Mouse (Mus musculus) neural tube, embryonic 12.5 days (tissue): Measurements from ENCODE around the gene Ptpre. TPM values are rescaled to one million over a fixed set of nuclear protein-coding genes. Genes with fewer than 3 reads are reported as not detected.

Source experiments
- ATAC-seq: fragments of 200-750 bp; cut with Nextera tagmentation; 2 replicates; pipeline ENCODE4 v1.8.0; 2017; ENCODE audit warnings: low read depth, mild to moderate bottlenecking, moderate TSS enrichment, moderate library complexity; ENCODE audit not compliant: low FRiP score
- H3K27ac ChIP-seq: fragments of 300-500 bp; sonication (generic); 2 replicates; pipeline ENCODE4 v1.5.1; 2016
- H3K27me3 ChIP-seq: fragments of 300-500 bp; sonication (generic); replicated peaks from 2 replicates; pipeline ENCODE4 v1.6.1; 2016; ENCODE audit warnings: mild to moderate bottlenecking
- H3K36me3 ChIP-seq: fragments of 300-500 bp; sonication (generic); 2 replicates; pipeline ENCODE4 v1.6.1; 2016; ENCODE audit warnings: mild to moderate bottlenecking
- H3K4me1 ChIP-seq: fragments of 300-500 bp; sonication (generic); 2 replicates; pipeline ENCODE4 v1.6.1; 2016
- H3K4me2 ChIP-seq: fragments of 300-500 bp; sonication (generic); replicated peaks from 2 replicates; pipeline ENCODE4 v1.6.1; 2016; ENCODE audit warnings: mild to moderate bottlenecking
- H3K4me3 ChIP-seq: fragments of 300-500 bp; sonication (generic); 2 replicates; pipeline ENCODE4 v1.5.1; 2016
- H3K9ac ChIP-seq: fragments of 300-500 bp; sonication (generic); 2 replicates; pipeline ENCODE4 v1.6.1; 2016; ENCODE audit warnings: mild to moderate bottlenecking
- H3K9me3 ChIP-seq: fragments of 300-500 bp; sonication (generic); 2 replicates; pipeline ENCODE4 v1.6.1; 2016; ENCODE audit warnings: mild to moderate bottlenecking
- WGBS: fragments of 180-500 bp; shearing (Covaris S2); methylation state at CpG from one replicate; pipeline ENCODE4 v1.1.7; 2016; 5-methylcytosine and 5-hydroxymethylcytosine counted together
- polyA plus RNA-seq: library from polyadenylated mRNA; unstranded; fragments of >200 nt; fragmentation: Nextera tagmentation; extraction: Ambion mirVana; gene quantifications from 2 replicates; pipeline ENCODE4 v1.2.1, GENCODE M21; 2016

The Ptpre gene
- polyA plus RNA-seq, 1 experiment from 2014 or later, result 2.3 TPM

GRCm38 (mm10) chr7:135586402-135586801 is 49.1 kb downstream of the Ptpre start:
- 45% methylated on average over 4 of the region's 4 CpGs for WGBS
- no peaks in the 10 kb centered on the region for H3K27me3 ChIP-seq
- no peak for ATAC-seq

GRCm38 (mm10) chr7:135587821-135588575 is 50.7 kb downstream of the Ptpre start:
- Histone ChIP-seq H3K4me1 (0 out of 2 replicates have a peak, but pooled peaks cover 5% of the 10 kb centered on the region), H3K9me3 (no peaks in the 10 kb centered on the region), H3K9ac (no peak overlapping the region), H3K4me2 (no peak overlapping the region), H3K27ac (no peak overlapping the region), H3K4me3 (no peak overlapping the region), H3K36me3 (no peaks in the 10 kb centered on the region), H3K27me3 (no peaks in the 10 kb centered on the region)
- 62% methylated on average over 2 of the region's 2 CpGs for WGBS
- ATAC-seq, result no peak

More at GRCm38 (mm10) chr7:135586402-135586801, 49.1 kb downstream of the Ptpre start:
- Histone ChIP-seq H3K4me2 (no peak overlapping the region), H3K4me3 (no peak overlapping the region), H3K9me3 (no peaks in the 10 kb centered on the region), H3K27ac (no peak overlapping the region), H3K9ac (no peak overlapping the region), H3K4me1 (0 out of 2 replicates have a peak, but pooled peaks cover 5% of the 10 kb centered on the region), H3K36me3 (no peaks in the 10 kb centered on the region)

DNA sequence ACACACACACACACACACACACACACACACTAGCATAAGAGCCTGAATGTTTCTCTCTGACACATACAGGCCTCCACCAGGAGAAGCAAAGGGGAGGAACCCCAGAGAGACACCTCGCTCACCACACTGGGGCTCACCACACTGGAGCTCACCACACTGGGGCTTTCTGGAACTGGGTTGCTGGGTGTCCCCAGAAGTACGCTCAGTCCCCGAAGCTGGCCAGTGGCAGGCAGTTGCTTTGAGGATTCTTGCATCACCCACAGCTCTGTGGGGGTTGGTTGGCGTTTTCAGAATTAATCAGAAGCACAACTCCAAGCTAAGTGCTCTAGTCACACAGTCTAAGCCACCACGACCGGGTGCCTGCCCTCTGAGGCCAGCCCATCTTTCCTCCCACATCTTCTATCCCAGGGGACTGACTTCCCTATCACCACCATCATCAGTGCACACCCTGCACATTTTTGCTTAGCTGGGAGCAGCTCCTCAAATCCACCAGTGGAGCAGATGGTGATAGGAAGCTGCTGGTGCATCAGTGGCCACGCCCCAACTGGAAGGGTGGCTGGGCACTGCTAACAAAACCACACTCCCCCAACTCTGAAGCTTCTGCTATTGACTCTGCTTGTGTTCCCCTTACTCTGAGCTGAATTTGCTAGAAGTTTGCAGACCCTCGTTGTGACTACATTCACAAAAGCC is 51.5 kb downstream of the Ptpre start:
- Histone ChIP-seq H3K27ac (no peak overlapping the region), H3K4me1 (0 out of 2 replicates have a peak, but pooled peaks cover 5% of the 10 kb centered on the region), H3K4me2 (no peak overlapping the region), H3K27me3 (no peaks in the 10 kb centered on the region), H3K4me3 (no peak overlapping the region), H3K36me3 (no peaks in the 10 kb centered on the region), H3K9me3 (no peaks in the 10 kb centered on the region), H3K9ac (no peak overlapping the region)
- 84% methylated on average over 8 of the region's 8 CpGs for whole genome bisulfite sequencing
- ATAC-seq, result no peak

DNA sequence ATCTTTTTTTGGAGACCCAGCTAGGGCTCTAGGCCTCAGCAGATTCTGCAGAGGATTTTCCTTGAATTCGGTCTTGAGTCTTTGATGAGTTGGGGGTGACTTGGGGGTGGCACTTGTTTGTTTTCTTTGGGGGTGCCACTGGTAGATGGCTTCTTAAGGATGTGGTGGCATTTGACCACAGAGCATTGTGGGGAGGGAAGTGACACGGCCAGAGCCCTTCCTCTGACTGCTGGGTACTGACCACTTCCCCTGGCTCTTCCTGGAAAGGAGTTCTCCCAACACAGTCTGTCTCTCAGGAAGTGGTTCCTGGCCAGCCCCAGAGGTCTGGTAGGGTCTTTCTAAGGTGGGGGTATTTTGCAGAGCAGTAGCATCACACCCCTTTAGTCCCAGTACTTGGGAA is 54.2 kb downstream of the Ptpre start:
- no peak overlapping the region for H3K4me3 ChIP-seq
- no peak overlapping the region for H3K27ac ChIP-seq
- no peaks in the 10 kb centered on the region for H3K27me3 ChIP-seq
- H3K4me2 ChIP-seq, result no peak overlapping the region
- WGBS, result 89% methylated on average over 2 of the region's 2 CpGs
- no peaks in the 10 kb centered on the region for H3K9me3 ChIP-seq
- no peak overlapping the region for H3K9ac ChIP-seq
- H3K36me3 ChIP-seq, result no peaks in the 10 kb centered on the region
- peaks cover 21% of the 10 kb centered on the region for H3K4me1 ChIP-seq
- no peak for ATAC-seq

DNA sequence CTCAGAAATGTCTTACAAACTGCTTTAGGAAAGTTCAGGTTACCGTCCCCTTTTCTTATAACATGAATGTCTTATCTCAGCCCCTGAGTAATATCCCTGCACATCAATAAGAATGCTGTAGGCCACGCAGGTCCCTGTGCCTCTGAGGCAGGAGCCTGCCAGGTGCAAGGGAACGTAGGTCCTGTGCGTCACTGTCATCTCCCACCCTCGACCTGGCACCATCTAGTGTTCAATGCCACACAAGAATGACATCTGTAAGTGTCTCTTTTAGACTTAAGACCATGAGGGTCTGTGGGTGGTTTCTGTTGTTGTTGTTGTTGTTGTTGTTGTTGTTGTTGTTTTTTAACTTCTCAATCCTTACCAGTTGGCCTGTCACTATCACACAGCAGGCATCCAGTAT is 56.0 kb downstream of the Ptpre start:
- peaks cover 31% of the 10 kb centered on the region for H3K4me1 ChIP-seq
- H3K9me3 ChIP-seq, result no peaks in the 10 kb centered on the region
- H3K27ac ChIP-seq, result no peak overlapping the region
- H3K27me3 ChIP-seq, result no peaks in the 10 kb centered on the region
- H3K4me3 ChIP-seq, result no peak overlapping the region
- no peak overlapping the region for H3K9ac ChIP-seq
- no peak overlapping the region for H3K4me2 ChIP-seq
- WGBS, result 78% methylated on average over 5 of the region's 5 CpGs
- H3K36me3 ChIP-seq, result no peaks in the 10 kb centered on the region
- no peak for ATAC-seq

GRCm38 (mm10) chr7:135593825-135594224 is 56.5 kb downstream of the Ptpre start:
- H3K4me3 ChIP-seq, result no peak overlapping the region
- H3K36me3 ChIP-seq, result no peaks in the 10 kb centered on the region
- no peak for ATAC-seq
- H3K4me2 ChIP-seq, result no peak overlapping the region
- H3K27me3 ChIP-seq, result no peaks in the 10 kb centered on the region
- 91% methylated on average over 3 of the region's 3 CpGs for WGBS
- no peaks in the 10 kb centered on the region for H3K9me3 ChIP-seq
- no peak overlapping the region for H3K9ac ChIP-seq
- peaks cover 31% of the 10 kb centered on the region for H3K4me1 ChIP-seq
- H3K27ac ChIP-seq, result no peak overlapping the region

DNA sequence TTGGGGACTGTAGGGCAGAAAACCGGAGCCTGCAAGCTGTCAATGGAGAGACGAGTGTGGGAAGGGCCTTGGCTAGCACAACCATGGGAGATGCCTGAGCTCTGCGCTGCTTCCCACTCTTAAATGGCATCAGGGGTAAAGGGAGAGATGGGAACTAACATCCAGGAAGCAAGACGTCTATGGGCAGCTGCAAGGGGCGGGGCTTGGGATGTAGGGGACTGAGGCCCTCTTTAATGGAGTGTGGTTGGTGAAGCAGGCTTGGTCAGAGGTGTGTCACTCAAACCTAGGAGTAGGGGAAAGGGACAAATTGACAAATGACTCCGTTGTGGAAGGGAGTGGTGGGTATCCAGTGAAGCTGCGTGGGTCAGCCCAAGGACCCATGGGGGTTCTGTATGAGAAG is 57.4 kb downstream of the Ptpre start:
- no peak overlapping the region for H3K4me2 ChIP-seq
- no peak overlapping the region for H3K4me3 ChIP-seq
- H3K27ac ChIP-seq, result no peak overlapping the region
- 66% methylated on average over 7 of the region's 7 CpGs for WGBS
- no peaks in the 10 kb centered on the region for H3K36me3 ChIP-seq
- peaks cover 31% of the 10 kb centered on the region for H3K4me1 ChIP-seq
- ATAC-seq, result no peak
- no peak overlapping the region for H3K9ac ChIP-seq
- no peaks in the 10 kb centered on the region for H3K27me3 ChIP-seq
- H3K9me3 ChIP-seq, result no peaks in the 10 kb centered on the region

DNA sequence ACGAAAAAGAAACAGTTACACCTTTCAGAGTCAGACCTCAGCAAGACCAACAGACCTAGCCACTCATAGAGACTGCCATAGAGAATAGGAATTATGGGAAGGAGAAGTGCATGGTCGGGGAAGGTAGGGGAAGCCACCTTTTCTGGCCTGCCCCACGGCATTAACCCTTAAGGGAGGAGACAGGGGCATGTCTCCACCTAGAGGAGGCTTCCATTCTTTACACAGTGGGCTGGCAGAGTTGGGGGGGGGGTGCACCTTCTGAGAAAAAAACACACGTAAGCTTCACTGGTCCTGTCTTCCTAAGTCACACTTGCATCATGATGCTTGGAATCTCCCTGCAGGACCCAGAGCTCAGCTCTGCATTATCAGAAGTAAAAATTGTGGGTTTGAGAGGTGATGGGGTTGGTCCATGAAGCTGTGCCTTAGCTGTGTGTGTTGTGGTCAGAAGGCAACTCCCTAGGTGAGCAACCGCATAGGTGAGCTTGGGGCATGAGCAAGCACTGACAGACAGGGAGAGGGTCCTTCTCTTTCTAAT is 58.4 kb downstream of the Ptpre start:
- Histone ChIP-seq H3K4me2 (no peak overlapping the region; the same call in 1 of the 2 replicates), H3K4me1 (peaks cover 31% of the 10 kb centered on the region), H3K27me3 (no peaks in the 10 kb centered on the region), H3K9me3 (no peaks in the 10 kb centered on the region), H3K27ac (no peak overlapping the region), H3K9ac (no peak overlapping the region), H3K36me3 (no peaks in the 10 kb centered on the region), H3K4me3 (no peak overlapping the region)
- no peak for ATAC-seq
- WGBS, result 40% methylated on average over 5 of the region's 5 CpGs

DNA sequence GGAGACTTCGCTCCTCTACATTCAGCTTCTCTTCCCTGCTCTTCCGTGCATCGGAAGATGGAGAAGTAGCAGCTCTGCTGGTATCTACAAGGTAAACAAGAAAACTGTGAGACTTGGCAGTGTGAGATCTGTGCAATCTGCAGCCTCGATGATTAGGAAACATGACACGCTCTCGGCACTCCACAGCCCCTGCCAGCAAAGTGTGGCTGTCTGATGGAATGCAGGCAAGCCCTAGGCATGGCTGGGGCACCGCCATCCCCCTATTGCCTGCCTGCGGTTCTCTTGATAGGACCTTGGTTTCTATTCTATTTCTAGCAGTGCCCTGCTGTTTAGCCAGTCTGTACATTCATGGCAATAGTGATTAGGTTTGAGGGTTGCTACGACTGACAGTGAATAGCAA is 59.7 kb downstream of the Ptpre start:
- Histone ChIP-seq H3K9me3 (no peaks in the 10 kb centered on the region), H3K36me3 (no peaks in the 10 kb centered on the region), H3K27ac (no peak overlapping the region), H3K27me3 (no peaks in the 10 kb centered on the region), H3K4me3 (no peak overlapping the region), H3K9ac (no peak overlapping the region), H3K4me2 (no peak overlapping the region), H3K4me1 (peaks cover 31% of the 10 kb centered on the region)
- ATAC-seq, result no peak
- WGBS, result 65% methylated on average over 9 of the region's 9 CpGs

DNA sequence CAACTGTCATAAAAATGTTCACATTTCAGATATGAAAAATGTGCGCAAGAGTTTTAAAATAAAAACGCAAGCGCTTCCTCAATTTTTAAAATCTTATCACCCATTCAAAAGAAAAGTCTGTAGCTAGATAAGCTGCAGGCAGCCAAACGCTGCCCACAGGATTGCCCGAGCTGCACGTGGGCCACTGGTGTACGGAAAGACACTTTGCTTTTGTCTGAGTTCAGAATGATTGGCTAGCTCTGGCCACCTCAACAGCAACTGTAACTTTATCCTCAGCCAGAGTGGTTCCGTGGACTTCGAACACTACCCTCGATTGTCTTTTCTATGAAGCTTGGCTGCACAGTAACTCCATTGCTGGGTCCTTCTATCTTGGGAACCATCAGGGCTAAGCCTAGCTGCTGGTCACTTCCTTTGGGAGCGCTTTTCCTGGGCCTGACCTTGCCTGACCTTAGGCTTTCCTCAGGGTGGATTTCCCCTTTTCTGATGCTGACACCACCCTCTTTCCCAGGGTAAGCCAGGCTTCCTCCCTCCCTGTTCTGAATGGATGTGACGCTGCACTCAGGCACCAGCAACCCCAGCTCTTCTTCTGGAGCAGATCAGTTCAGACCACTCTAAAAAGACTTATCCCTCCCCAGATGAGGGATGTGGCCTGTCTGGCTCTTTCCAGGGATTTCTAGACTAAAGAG is 60.5 kb downstream of the Ptpre start:
- WGBS, result 70% methylated on average over 12 of the region's 12 CpGs
- H3K4me2 ChIP-seq, result no peak overlapping the region
- no peak overlapping the region for H3K27ac ChIP-seq
- H3K9ac ChIP-seq, result no peak overlapping the region
- H3K4me3 ChIP-seq, result no peak overlapping the region
- no peak for ATAC-seq
- no peaks in the 10 kb centered on the region for H3K27me3 ChIP-seq
- H3K4me1 ChIP-seq, result peaks cover 31% of the 10 kb centered on the region
- H3K36me3 ChIP-seq, result no peaks in the 10 kb centered on the region
- no peaks in the 10 kb centered on the region for H3K9me3 ChIP-seq

DNA sequence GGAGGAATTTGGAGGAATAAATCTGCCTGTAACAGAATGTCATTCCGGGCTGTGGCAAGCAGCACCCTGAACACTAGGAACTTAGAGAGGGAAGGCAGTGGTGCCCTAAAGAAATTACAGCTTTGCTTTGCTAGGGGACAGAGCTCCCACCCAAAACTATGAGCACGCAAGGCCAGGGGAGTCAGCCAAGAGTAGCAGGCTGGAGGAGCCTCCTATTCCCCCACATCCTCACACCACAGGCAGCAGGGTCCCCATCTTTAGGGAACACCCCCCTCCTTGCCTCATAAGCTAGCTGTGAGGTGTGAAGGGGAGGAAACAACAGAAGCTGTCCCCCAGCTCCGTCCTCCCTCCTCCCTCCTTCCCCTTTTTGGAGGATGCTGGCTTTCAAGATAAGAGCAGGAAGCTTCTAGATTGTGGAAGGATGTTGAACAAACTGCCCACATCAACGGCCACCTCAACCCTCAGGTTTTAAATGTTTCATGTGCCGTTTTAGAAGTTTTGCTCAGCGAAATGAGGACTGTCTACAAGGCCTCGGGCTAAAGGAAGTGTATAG is 61.1 kb downstream of the Ptpre start:
- Histone ChIP-seq H3K36me3 (no peaks in the 10 kb centered on the region), H3K4me1 (peaks cover 35% of the 10 kb centered on the region), H3K9me3 (no peaks in the 10 kb centered on the region), H3K4me3 (no peak overlapping the region), H3K9ac (no peak overlapping the region), H3K4me2 (no peak overlapping the region), H3K27ac (no peak overlapping the region), H3K27me3 (no peaks in the 10 kb centered on the region)
- 67% methylated on average over 7 of the region's 7 CpGs for WGBS
- ATAC-seq, result no peak

DNA sequence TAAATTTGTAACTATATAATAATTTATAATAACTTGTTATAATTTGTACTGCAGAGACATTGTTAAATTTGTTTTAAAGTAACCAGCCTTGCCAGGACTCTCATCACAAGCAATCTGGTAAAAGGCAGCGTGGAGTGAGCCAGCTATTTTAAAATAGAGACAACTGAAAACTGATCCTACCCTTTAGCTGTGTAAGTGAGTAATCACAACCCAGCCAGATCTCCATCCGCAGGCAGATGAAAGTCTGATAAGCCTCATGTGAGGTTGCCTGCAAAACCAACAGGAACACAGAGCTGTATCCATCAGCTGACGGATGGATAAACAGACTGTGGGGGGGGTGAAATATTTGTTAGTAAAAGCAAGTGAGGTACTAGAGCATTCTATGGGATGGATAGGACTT is 62.8 kb downstream of the Ptpre start:
- H3K36me3 ChIP-seq, result no peaks in the 10 kb centered on the region
- peaks cover 30% of the 10 kb centered on the region for H3K4me1 ChIP-seq
- no peak overlapping the region for H3K4me2 ChIP-seq
- no peak overlapping the region for H3K9ac ChIP-seq
- no peak for ATAC-seq
- no peaks in the 10 kb centered on the region for H3K27me3 ChIP-seq
- no peaks in the 10 kb centered on the region for H3K9me3 ChIP-seq
- no peak overlapping the region for H3K4me3 ChIP-seq
- H3K27ac ChIP-seq, result no peak overlapping the region
- WGBS, result 88% methylated on average over 3 of the region's 3 CpGs
